Mouse (Mus musculus): ENCODE data around the gene Tmco1. TPM values are rescaled to one million over a fixed set of nuclear protein-coding genes. Genes with fewer than 3 reads are reported as not detected.

Tmco1 gene
- polyA plus RNA-seq, 1 experiment from 2014 or later = 69.9 TPM

DNA sequence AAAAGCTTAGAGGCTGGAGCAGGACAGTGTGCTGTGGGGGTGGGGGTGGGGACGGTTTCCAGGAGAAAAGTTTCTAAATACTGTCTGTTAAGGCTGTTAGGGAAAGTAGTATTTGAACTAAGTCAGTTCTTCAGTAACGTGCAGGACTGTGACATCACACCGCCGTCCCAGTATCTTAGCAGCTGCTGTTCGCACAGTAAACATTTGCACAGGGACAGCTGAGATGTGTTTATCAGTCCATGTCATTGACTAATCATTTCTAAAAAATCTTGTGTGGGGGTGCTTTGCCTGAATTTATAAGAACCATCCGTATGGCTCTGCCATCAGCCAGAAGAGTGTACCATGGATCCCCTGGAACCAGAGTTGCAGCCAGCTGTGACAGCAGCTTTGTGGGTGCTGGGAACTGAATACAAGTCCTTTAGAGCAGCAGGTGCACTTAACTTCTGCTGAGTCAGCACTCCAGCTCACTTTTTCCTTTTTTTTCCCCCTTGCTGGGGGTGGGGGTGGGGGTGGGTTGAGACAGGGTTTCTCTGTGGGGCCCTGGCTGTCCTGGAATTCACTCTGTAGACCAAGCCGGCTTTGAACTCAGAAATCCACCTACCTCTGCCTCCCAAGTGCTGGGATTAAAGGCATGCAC is 2.6 kb upstream of the Tmco1 start:
- no peaks in the 10 kb centered on the region for H3K9me3 ChIP-seq
- WGBS = 62% methylated on average over 7 of the region's 7 CpGs
- peaks cover 4% of the 10 kb centered on the region; the same call in 1 of the 2 replicates for H3K27me3 ChIP-seq (replicated peaks)
- H3K9ac ChIP-seq = no peak overlapping the region
- ATAC-seq (ENCODE audit: extremely low read depth, insufficient number of reproducible peaks, low FRiP score, low TSS enrichment) = no peak
- no peak overlapping the region for H3K4me2 ChIP-seq
- peaks cover 12% of the 10 kb centered on the region for H3K4me1 ChIP-seq
- peaks cover 9% of the 10 kb centered on the region for H3K36me3 ChIP-seq
- no peak overlapping the region for H3K27ac ChIP-seq (replicated peaks)
- no peak overlapping the region for H3K4me3 ChIP-seq

DNA sequence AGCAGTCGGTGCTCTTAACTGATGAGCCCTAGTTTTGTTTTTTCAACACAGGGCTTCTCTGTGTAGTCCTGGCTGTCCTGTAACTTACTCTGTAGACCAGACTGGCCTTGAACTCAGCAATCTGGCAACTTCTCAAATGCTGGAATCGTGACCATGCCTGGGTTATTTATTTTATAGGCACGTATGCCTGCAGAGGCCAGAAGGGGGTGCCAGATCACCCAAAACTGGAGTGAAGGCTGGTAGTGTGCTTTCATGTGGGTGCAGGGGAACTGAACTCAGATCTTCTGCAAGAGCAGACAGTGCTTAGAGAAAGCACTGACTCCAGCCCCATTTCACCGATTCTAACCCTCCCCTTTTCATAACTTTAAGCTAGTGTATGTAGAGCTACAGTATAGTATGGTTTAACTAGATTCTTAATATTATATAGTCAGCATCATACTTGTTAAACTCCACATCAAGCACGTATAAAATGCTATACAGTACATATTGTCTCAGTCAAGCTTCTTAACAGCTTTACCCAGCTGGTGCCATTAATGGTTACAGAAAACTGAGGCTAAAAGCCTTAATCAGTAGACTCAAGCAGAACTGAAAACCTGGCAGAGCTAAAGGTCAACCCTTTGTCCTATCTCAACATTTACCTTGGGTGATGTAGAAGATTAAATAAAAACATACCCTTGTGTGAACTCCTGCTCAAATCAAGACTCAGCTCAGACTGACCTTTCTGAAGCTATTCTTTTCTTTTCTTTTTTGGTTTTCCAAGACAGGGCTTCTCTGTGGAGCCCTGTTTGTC is 1.5 kb upstream of the Tmco1 start:
- Histone ChIP-seq H3K36me3 (peaks cover 13% of the 10 kb centered on the region), H3K27me3 (replicated peaks) (peaks cover 4% of the 10 kb centered on the region; the same call in 1 of the 2 replicates), H3K9ac (no peak overlapping the region), H3K9me3 (no peaks in the 10 kb centered on the region), H3K4me3 (no peak overlapping the region), H3K27ac (replicated peaks) (no peak overlapping the region), H3K4me2 (no peak overlapping the region), H3K4me1 (peaks cover 12% of the 10 kb centered on the region)
- no peak for ATAC-seq (ENCODE audit: extremely low read depth, insufficient number of reproducible peaks, low FRiP score, low TSS enrichment)
- WGBS = 65% methylated on average over 5 of the region's 5 CpGs

DNA sequence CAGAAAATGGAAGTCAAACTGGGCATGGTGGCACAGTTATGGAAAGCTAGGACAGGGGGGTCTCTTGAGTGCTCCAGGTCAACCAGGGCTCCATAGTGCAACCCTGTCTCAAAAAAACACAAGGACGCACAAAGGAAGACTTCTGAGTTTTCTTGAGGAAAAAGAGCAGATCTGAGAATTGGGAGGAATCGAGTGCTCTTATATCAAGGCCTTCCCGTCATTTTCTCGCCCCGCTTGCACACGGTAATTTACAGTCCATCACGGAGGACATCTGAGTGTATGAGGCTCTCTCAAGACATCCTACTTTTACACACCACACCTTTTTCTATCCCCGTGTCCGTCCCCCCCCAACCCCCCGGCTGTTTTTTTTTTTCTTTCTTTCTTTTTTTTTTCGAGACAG is 504 bp upstream of the Tmco1 start:
- H3K4me2 ChIP-seq = peak overlapping the region; percentile 84
- WGBS = 50% methylated on average over 11 of the region's 11 CpGs
- H3K4me3 ChIP-seq = peak overlapping the region; percentile 90
- peaks cover 20% of the 10 kb centered on the region for H3K36me3 ChIP-seq
- peaks cover 17% of the 10 kb centered on the region for H3K4me1 ChIP-seq
- H3K9ac ChIP-seq = peak overlapping the region; percentile 92
- H3K27me3 ChIP-seq (replicated peaks) = no peaks in the 10 kb centered on the region
- H3K27ac ChIP-seq (replicated peaks) = no peak overlapping the region; the same call in 1 of the 2 replicates
- no peaks in the 10 kb centered on the region for H3K9me3 ChIP-seq
- ATAC-seq (ENCODE audit: extremely low read depth, insufficient number of reproducible peaks, low FRiP score, low TSS enrichment) = no peak

DNA sequence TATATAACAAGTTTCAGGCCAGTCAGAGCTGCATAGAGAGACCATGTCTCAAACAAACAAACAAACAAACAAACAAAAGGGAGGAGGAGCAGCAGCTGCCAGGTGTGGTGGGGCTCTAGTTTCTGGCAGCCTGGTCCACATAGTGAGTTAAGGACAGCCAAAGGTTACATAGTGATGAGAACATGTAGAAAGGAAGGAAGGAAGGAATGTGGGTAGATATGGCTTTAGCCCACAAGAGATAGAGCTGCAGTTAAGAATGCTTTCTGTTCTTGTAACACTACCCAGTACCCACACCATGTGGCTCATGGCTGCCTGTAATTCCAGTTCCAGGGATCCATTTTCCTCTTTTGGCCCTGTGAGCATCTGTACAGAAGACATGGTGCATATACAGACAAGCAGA is 4.2 kb downstream of the Tmco1 start:
- no peak for ATAC-seq (ENCODE audit: extremely low read depth, insufficient number of reproducible peaks, low FRiP score, low TSS enrichment)
- H3K4me2 ChIP-seq = no peak overlapping the region
- H3K36me3 ChIP-seq = peaks cover 58% of the 10 kb centered on the region
- no peak overlapping the region for H3K9ac ChIP-seq
- H3K4me1 ChIP-seq = peaks cover 17% of the 10 kb centered on the region
- no peaks in the 10 kb centered on the region for H3K27me3 ChIP-seq (replicated peaks)
- no peak overlapping the region for H3K27ac ChIP-seq (replicated peaks)
- no peaks in the 10 kb centered on the region for H3K9me3 ChIP-seq
- H3K4me3 ChIP-seq = no peak overlapping the region

- Histone ChIP-seq H3K4me3 (no peak overlapping the region), H3K9me3 (no peaks in the 10 kb centered on the region), H3K4me1 (peaks cover 13% of the 10 kb centered on the region), H3K36me3 (peaks cover 66% of the 10 kb centered on the region), H3K27ac (replicated peaks) (no peak overlapping the region), H3K27me3 (replicated peaks) (no peaks in the 10 kb centered on the region), H3K9ac (no peak overlapping the region), H3K4me2 (no peak overlapping the region)
- no peak for ATAC-seq (ENCODE audit: extremely low read depth, insufficient number of reproducible peaks, low FRiP score, low TSS enrichment)
- WGBS = 87% methylated on average over 4 of the region's 4 CpGs
These were observed 5.0 kb downstream of the Tmco1 start for GRCm38 (mm10) chr1:167313220-167313619.

GRCm38 (mm10) chr1:167321691-167322090 is 13.5 kb downstream of the Tmco1 start:
- H3K27ac ChIP-seq (replicated peaks) = no peak overlapping the region
- H3K27me3 ChIP-seq (replicated peaks) = no peaks in the 10 kb centered on the region
- no peaks in the 10 kb centered on the region for H3K4me1 ChIP-seq
- no peak for ATAC-seq (ENCODE audit: extremely low read depth, insufficient number of reproducible peaks, low FRiP score, low TSS enrichment)
- no peak overlapping the region for H3K9ac ChIP-seq
- WGBS = 93% methylated on average over 6 of the region's 6 CpGs
- H3K9me3 ChIP-seq = no peaks in the 10 kb centered on the region
- no peak overlapping the region for H3K4me2 ChIP-seq
- H3K36me3 ChIP-seq = peaks cover 94% of the 10 kb centered on the region
- H3K4me3 ChIP-seq = no peak overlapping the region

DNA sequence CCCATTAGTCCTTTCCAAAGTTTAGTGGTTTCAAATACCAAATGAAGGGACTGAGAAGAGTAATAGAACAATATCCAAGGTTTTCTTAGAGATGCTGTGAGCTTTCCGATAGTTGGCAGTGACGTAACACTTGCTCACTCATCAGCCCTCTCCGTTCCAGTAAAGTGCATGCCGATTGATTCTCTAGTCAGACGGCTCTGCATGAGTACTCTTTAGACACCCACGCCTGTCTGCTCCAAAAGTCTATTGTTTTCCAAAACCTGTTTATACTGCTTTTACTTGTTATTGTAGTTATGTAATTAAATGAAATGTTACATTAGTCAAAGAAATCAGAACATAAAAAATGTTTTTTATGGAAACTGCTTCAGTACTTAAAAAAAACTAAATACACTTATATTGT is 20.6 kb downstream of the Tmco1 start:
- WGBS = 88% methylated on average over 6 of the region's 6 CpGs
- ATAC-seq (ENCODE audit: extremely low read depth, insufficient number of reproducible peaks, low FRiP score, low TSS enrichment) = no peak
- Histone ChIP-seq H3K4me3 (no peak overlapping the region), H3K4me1 (no peaks in the 10 kb centered on the region), H3K9me3 (no peaks in the 10 kb centered on the region), H3K27me3 (replicated peaks) (no peaks in the 10 kb centered on the region), H3K27ac (replicated peaks) (no peak overlapping the region), H3K36me3 (peaks cover 90% of the 10 kb centered on the region), H3K4me2 (no peak overlapping the region), H3K9ac (no peak overlapping the region)

DNA sequence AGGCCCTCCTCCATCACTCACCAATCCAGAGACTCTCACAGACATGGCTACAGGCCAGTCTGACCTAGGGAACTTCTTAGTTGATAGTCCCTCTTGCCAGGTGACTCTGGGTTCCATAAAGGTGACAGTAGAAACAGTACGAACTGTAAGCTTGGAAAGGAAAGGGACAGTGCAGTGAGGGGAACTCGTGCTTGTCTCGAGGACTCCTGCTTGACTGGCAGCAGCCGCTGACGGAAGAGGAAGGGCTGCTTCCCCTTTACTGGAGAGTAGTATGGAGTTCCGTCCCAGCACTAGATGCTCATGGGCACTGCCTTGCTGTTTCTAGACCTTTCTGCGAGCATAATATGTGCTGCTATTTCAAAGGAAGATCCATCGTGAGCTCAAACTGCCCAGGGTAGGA is 22.9 kb downstream of the Tmco1 start:
- H3K4me3 ChIP-seq = no peak overlapping the region
- WGBS = 83% methylated on average over 8 of the region's 8 CpGs
- H3K27me3 ChIP-seq (replicated peaks) = no peaks in the 10 kb centered on the region
- H3K4me1 ChIP-seq = no peaks in the 10 kb centered on the region
- H3K36me3 ChIP-seq = peaks cover 70% of the 10 kb centered on the region
- H3K9me3 ChIP-seq = no peaks in the 10 kb centered on the region
- ATAC-seq (ENCODE audit: extremely low read depth, insufficient number of reproducible peaks, low FRiP score, low TSS enrichment) = no peak
- no peak overlapping the region for H3K4me2 ChIP-seq
- H3K9ac ChIP-seq = no peak overlapping the region
- no peak overlapping the region for H3K27ac ChIP-seq (replicated peaks)

- 0 out of 2 replicates have a peak, but pooled peaks cover 4% of the 10 kb centered on the region for H3K4me1 ChIP-seq
- no peaks in the 10 kb centered on the region for H3K9me3 ChIP-seq
- H3K4me3 ChIP-seq = no peak overlapping the region
- H3K27me3 ChIP-seq (replicated peaks) = peaks cover 6% of the 10 kb centered on the region; the same call in 1 of the 2 replicates
- H3K4me2 ChIP-seq = no peak overlapping the region
- no peak overlapping the region for H3K9ac ChIP-seq
- peaks cover 25% of the 10 kb centered on the region for H3K36me3 ChIP-seq
- H3K27ac ChIP-seq (replicated peaks) = no peak overlapping the region
- WGBS = 58% methylated on average over 3 of the region's 3 CpGs
- ATAC-seq (ENCODE audit: extremely low read depth, insufficient number of reproducible peaks, low FRiP score, low TSS enrichment) = no peak
These were observed 28.2 kb downstream of the Tmco1 start for GRCm38 (mm10) chr1:167336398-167336797.

- Histone ChIP-seq H3K27me3 (replicated peaks) (peaks cover 7% of the 10 kb centered on the region; the same call in 1 of the 2 replicates), H3K9ac (no peak overlapping the region), H3K4me2 (no peak overlapping the region), H3K36me3 (peaks cover 14% of the 10 kb centered on the region), H3K27ac (replicated peaks) (no peak overlapping the region), H3K9me3 (no peaks in the 10 kb centered on the region), H3K4me1 (0 out of 2 replicates have a peak, but pooled peaks cover 4% of the 10 kb centered on the region), H3K4me3 (no peak overlapping the region)
- WGBS = 18% methylated on average over 12 of the region's 12 CpGs
- ATAC-seq (ENCODE audit: extremely low read depth, insufficient number of reproducible peaks, low FRiP score, low TSS enrichment) = no peak
These were observed 29.4 kb downstream of the Tmco1 start for GRCm38 (mm10) chr1:167337463-167338095.

DNA sequence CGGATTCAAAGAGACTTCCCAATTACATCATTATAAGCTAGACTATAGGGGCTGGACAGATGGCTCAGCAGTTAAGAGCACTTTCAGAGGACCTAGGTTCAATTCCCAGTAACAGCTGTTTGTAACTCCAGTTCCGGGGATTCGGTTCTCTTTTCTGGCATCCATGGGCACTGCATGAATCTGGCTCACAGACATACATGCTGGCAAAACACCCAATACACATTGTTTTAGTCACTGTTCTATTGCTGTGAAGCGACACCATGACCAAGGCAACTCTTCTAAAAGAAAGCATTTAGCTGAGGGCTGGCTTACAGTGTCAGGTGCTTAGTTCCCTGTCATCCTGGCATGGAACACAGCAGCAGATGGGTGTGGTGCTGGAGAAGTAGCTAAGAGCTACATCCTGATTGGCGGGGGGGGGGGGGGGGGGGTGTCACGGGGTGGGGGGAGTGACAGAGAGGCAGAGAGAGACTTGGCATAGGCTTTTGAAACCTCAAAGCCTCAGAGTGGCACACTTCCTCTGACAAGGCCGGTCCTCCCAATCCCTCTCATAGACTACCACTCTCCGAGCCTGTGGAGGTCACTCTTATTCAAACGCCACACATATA is 31.1 kb downstream of the Tmco1 start:
- Histone ChIP-seq H3K9me3 (no peaks in the 10 kb centered on the region), H3K4me3 (no peak overlapping the region), H3K9ac (no peak overlapping the region), H3K36me3 (no peaks in the 10 kb centered on the region), H3K27me3 (replicated peaks) (peaks cover 7% of the 10 kb centered on the region; the same call in 1 of the 2 replicates), H3K4me2 (no peak overlapping the region), H3K4me1 (0 out of 2 replicates have a peak, but pooled peaks cover 4% of the 10 kb centered on the region), H3K27ac (replicated peaks) (no peak overlapping the region)
- WGBS = 85% methylated on average over 7 of the region's 9 CpGs
- ATAC-seq (ENCODE audit: extremely low read depth, insufficient number of reproducible peaks, low FRiP score, low TSS enrichment) = no peak

Measured in heart, embryonic 13.5 days (tissue).